Comparison of ENCODE assay signal across 15 mouse cellular contexts in genomic region chr6:60880362-60880761, GRCm38 (mm10).
"Had no signal": no experiment of that assay in that cellular context is flagged by ENCODE, and none has a peak within 500 bp of the region (broad histone marks: within the 10 kb centered on the region; RNA-seq: fewer than 3 reads in every experiment).

No protein-coding gene starts in this region.

- H3K9me3 ChIP-seq: lung, embryonic 15.5 days; megakaryocyte, embryonic 14.5 days; midbrain, embryonic 13.5 days; midbrain, embryonic 15.5 days; neural tube, embryonic 12.5 days had no signal

- H3K27ac ChIP-seq: lung, embryonic 15.5 days; macrophage; midbrain, embryonic 13.5 days; midbrain, embryonic 15.5 days; neural tube, embryonic 12.5 days had no signal

- DNase-seq: lung, adult 2 months; lung, postnatal 14 days; lung, postnatal 36 days; right cerebral cortex, postnatal 14 days; thymus, adult 18-20 months; thymus, postnatal 14 days; thymus, postnatal 4 days had no signal

- H3K27me3 ChIP-seq: lung, embryonic 15.5 days; megakaryocyte, embryonic 14.5 days; midbrain, embryonic 13.5 days; midbrain, embryonic 15.5 days; neural tube, embryonic 12.5 days had no signal

- H3K4me1 ChIP-seq: lung, embryonic 15.5 days; midbrain, embryonic 13.5 days; midbrain, embryonic 15.5 days; neural tube, embryonic 12.5 days had no signal

- H3K9ac ChIP-seq: lung, embryonic 15.5 days; midbrain, embryonic 13.5 days; midbrain, embryonic 15.5 days; neural tube, embryonic 12.5 days had no signal

- H3K36me3 ChIP-seq: lung, embryonic 15.5 days; midbrain, embryonic 13.5 days; midbrain, embryonic 15.5 days; neural tube, embryonic 12.5 days had no signal

- ATAC-seq: lung, postnatal 0 days; midbrain, embryonic 13.5 days; midbrain, embryonic 15.5 days had no signal

- H3K4me2 ChIP-seq: lung, embryonic 15.5 days; midbrain, embryonic 11.5 days; midbrain, embryonic 13.5 days; midbrain, embryonic 15.5 days; neural tube, embryonic 12.5 days had no signal

- H3K4me3 ChIP-seq: lung, embryonic 15.5 days; megakaryocyte, embryonic 14.5 days; midbrain, embryonic 13.5 days; midbrain, embryonic 15.5 days; neural tube, embryonic 12.5 days had no signal
